Comparison of ENCODE assay signal across 8 mouse cellular contexts in genomic region chr17:34590154-34590987, GRCm38 (mm10). TPM values are rescaled to one million over a fixed set of nuclear protein-coding genes. Genes with fewer than 3 reads are reported as not detected.
DNase-seq lines count a peak whose midpoint lies in the region; ATAC-seq and TF ChIP-seq lines count a peak whose summit lies in the region.

No protein-coding gene starts in this region.

- no peak for TF ChIP-seq POLR2A in bone marrow macrophage, adult 2 months (IDR thresholded peaks at IDR 0.05; ENCODE audit: borderline replicate concordance, low read depth, low read length)

- H3K9ac ChIP-seq in kidney, embryonic 14.5 days (ENCODE audit: low read depth, low read length): peak overlapping the region; percentile 40
- H3K9ac ChIP-seq in hindbrain, embryonic 12.5 days: 0 out of 2 replicates have a peak overlapping the region, but pooled peaks have one; percentile 98
- peak overlapping the region; percentile 96; the same call in 1 of the 2 replicates for H3K9ac ChIP-seq in midbrain, embryonic 11.5 days (ENCODE audit: low read length)

- peak overlapping the region; percentile 94 for H3K4me2 ChIP-seq in kidney, embryonic 14.5 days (replicated peaks; ENCODE audit: low read depth, low read length)
- H3K4me2 ChIP-seq in hindbrain, embryonic 12.5 days (replicated peaks): peak overlapping the region; percentile 90
- peak overlapping the region; percentile 82; the same call in 1 of the 2 replicates for H3K4me2 ChIP-seq in midbrain, embryonic 11.5 days

- H3K36me3 ChIP-seq in kidney, embryonic 14.5 days (ENCODE audit: control insufficient read depth, insufficient read depth, low read length): peaks cover 14% of the 10 kb centered on the region; the same call in 1 of the 2 replicates
- H3K36me3 ChIP-seq in hindbrain, embryonic 12.5 days: peaks cover 14% of the 10 kb centered on the region
- peaks cover 3% of the 10 kb centered on the region; the same call in 1 of the 2 replicates for H3K36me3 ChIP-seq in midbrain, embryonic 11.5 days (ENCODE audit: control insufficient read depth, insufficient read depth, low read length)

- H3K4me3 ChIP-seq in kidney, embryonic 14.5 days (ENCODE audit: low read length): peak overlapping the region; percentile 88; the same call in 1 of the 2 replicates
- H3K4me3 ChIP-seq in bone marrow macrophage, adult 2 months (ENCODE audit: insufficient read depth, low read length): peak overlapping the region; percentile 60
- H3K4me3 ChIP-seq in hindbrain, embryonic 12.5 days: 0 out of 2 replicates have a peak overlapping the region, but pooled peaks have one; percentile 4
- no peak overlapping the region for H3K4me3 ChIP-seq in midbrain, embryonic 11.5 days (ENCODE audit: low read depth, low read length)

- H3K4me1 ChIP-seq in kidney, embryonic 14.5 days (ENCODE audit: control insufficient read depth, insufficient read depth, low read length): peaks cover 57% of the 10 kb centered on the region
- peaks cover 17% of the 10 kb centered on the region for H3K4me1 ChIP-seq in bone marrow macrophage, adult 2 months (ENCODE audit: control insufficient read depth, insufficient read depth, low read length)
- H3K4me1 ChIP-seq in hindbrain, embryonic 12.5 days: peaks cover 73% of the 10 kb centered on the region
- H3K4me1 ChIP-seq in midbrain, embryonic 11.5 days (ENCODE audit: control insufficient read depth, insufficient read depth, low read length): peaks cover 65% of the 10 kb centered on the region

- ATAC-seq in kidney, embryonic 14.5 days (ENCODE audit: low FRiP score, low TSS enrichment): no peak
- ATAC-seq in hindbrain, embryonic 12.5 days (ENCODE audit: low FRiP score): no peak
- no peak for ATAC-seq in midbrain, embryonic 11.5 days (ENCODE audit: low FRiP score)

- TF ChIP-seq CTCF in bone marrow macrophage, adult 2 months (IDR thresholded peaks at IDR 0.05; ENCODE audit: low read depth, low read length): no peak

- H3K9me3 ChIP-seq in kidney, embryonic 14.5 days (ENCODE audit: control insufficient read depth, low read length): no peaks in the 10 kb centered on the region
- H3K9me3 ChIP-seq in hindbrain, embryonic 12.5 days (replicated peaks): no peaks in the 10 kb centered on the region
- H3K9me3 ChIP-seq in midbrain, embryonic 11.5 days (ENCODE audit: control insufficient read depth, low read length): no peaks in the 10 kb centered on the region

- peak overlapping the region; percentile 100 for H3K27ac ChIP-seq in kidney, embryonic 14.5 days (ENCODE audit: low read depth, low read length)
- peak overlapping the region; percentile 95 for H3K27ac ChIP-seq in bone marrow macrophage, adult 2 months (ENCODE audit: insufficient read depth, low read depth, low read length)
- H3K27ac ChIP-seq in hindbrain, embryonic 12.5 days: peak overlapping the region; percentile 99
- H3K27ac ChIP-seq in midbrain, embryonic 11.5 days (ENCODE audit: low read depth, low read length): peak overlapping the region; percentile 97

- 46% methylated on average over 15 of the region's 15 CpGs for WGBS in kidney, embryonic 14.5 days
- WGBS in hindbrain, embryonic 12.5 days: 67% methylated on average over 15 of the region's 15 CpGs
- 64% methylated on average over 15 of the region's 15 CpGs for WGBS in midbrain, embryonic 11.5 days

- no peak for DNase-seq in kidney, adult 18-20 months
- DNase-seq in midbrain, embryonic 11.5 days (ENCODE audit: low spot score, missing footprints): no peak
- DNase-seq in natural killer cell, adult 2 months (ENCODE audit: low spot score in 2 of 2): no peak
- no peak for DNase-seq in left cerebral cortex, adult 11 months (ENCODE audit: low spot score)
- no peak for DNase-seq in retina, postnatal 1 day

- no peaks in the 10 kb centered on the region for H3K27me3 ChIP-seq in kidney, embryonic 14.5 days (ENCODE audit: control insufficient read depth, insufficient read depth, low read length)
- no peaks in the 10 kb centered on the region for H3K27me3 ChIP-seq in hindbrain, embryonic 12.5 days
- H3K27me3 ChIP-seq in midbrain, embryonic 11.5 days (ENCODE audit: control insufficient read depth, insufficient read depth, low read length): no peaks in the 10 kb centered on the region

RNA-seq across cellular contexts. Expression of gene Pbx2, which starts 0.7 kb away (rescaled TPM):
- 17.8 and 20.9 TPM in 2 replicates for polyA plus RNA-seq in kidney, embryonic 14.5 days (2014; fragmentation: Nextera tagmentation; extraction: Ambion mirVana)
- 85.9 and 90.0 TPM in 2 replicates for polyA plus RNA-seq in bone marrow macrophage, adult 2 months (2012; ENCODE audit: insufficient read depth, insufficient read length, missing spikeins)
- polyA plus RNA-seq in hindbrain, embryonic 12.5 days (2016; fragmentation: Nextera tagmentation; extraction: Ambion mirVana): 17.9 and 18.7 TPM in 2 replicates
- polyA plus RNA-seq in midbrain, embryonic 11.5 days (2014; fragmentation: Nextera tagmentation; extraction: Ambion mirVana): 17.3 and 20.1 TPM in 2 replicates

RNA-seq across cellular contexts. Expression of gene Gpsm3, which starts 0.8 kb away (rescaled TPM):
- 19.3 and 21.4 TPM in 2 replicates for polyA plus RNA-seq in kidney, embryonic 14.5 days (2014; fragmentation: Nextera tagmentation; extraction: Ambion mirVana)
- polyA plus RNA-seq in bone marrow macrophage, adult 2 months (2012; ENCODE audit: insufficient read depth, insufficient read length, missing spikeins): 217 and 244 TPM in 2 replicates
- 3.5 and 4.3 TPM in 2 replicates for polyA plus RNA-seq in hindbrain, embryonic 12.5 days (2016; fragmentation: Nextera tagmentation; extraction: Ambion mirVana)
- 4.4 and 4.8 TPM in 2 replicates for polyA plus RNA-seq in midbrain, embryonic 11.5 days (2014; fragmentation: Nextera tagmentation; extraction: Ambion mirVana)

RNA-seq across cellular contexts. Expression of gene Ager, which starts 7.3 kb away (rescaled TPM):
- 5.8 and 6.6 TPM in 2 replicates for polyA plus RNA-seq in kidney, embryonic 14.5 days (2014; fragmentation: Nextera tagmentation; extraction: Ambion mirVana)
- polyA plus RNA-seq in bone marrow macrophage, adult 2 months (2012; ENCODE audit: insufficient read depth, insufficient read length, missing spikeins): 1.3 and 2.2 TPM in 2 replicates
- polyA plus RNA-seq in hindbrain, embryonic 12.5 days (2016; fragmentation: Nextera tagmentation; extraction: Ambion mirVana): 1.9 and 2.9 TPM in 2 replicates
- 1.4 and 1.6 TPM in 2 replicates for polyA plus RNA-seq in midbrain, embryonic 11.5 days (2014; fragmentation: Nextera tagmentation; extraction: Ambion mirVana)

RNA-seq across cellular contexts. Expression of gene Rnf5, which starts 13.1 kb away (rescaled TPM):
- polyA plus RNA-seq in kidney, embryonic 14.5 days (2014; fragmentation: Nextera tagmentation; extraction: Ambion mirVana): 118 and 139 TPM in 2 replicates
- 110 and 116 TPM in 2 replicates for polyA plus RNA-seq in bone marrow macrophage, adult 2 months (2012; ENCODE audit: insufficient read depth, insufficient read length, missing spikeins)
- polyA plus RNA-seq in hindbrain, embryonic 12.5 days (2016; fragmentation: Nextera tagmentation; extraction: Ambion mirVana): 214 and 228 TPM in 2 replicates
- 180 and 185 TPM in 2 replicates for polyA plus RNA-seq in midbrain, embryonic 11.5 days (2014; fragmentation: Nextera tagmentation; extraction: Ambion mirVana)

RNA-seq across cellular contexts. Expression of gene Agpat1, which starts 13.7 kb away (rescaled TPM):
- polyA plus RNA-seq in kidney, embryonic 14.5 days (2014; fragmentation: Nextera tagmentation; extraction: Ambion mirVana): 61.7 and 75.3 TPM in 2 replicates
- 93.0 and 101 TPM in 2 replicates for polyA plus RNA-seq in bone marrow macrophage, adult 2 months (2012; ENCODE audit: insufficient read depth, insufficient read length, missing spikeins)
- polyA plus RNA-seq in hindbrain, embryonic 12.5 days (2016; fragmentation: Nextera tagmentation; extraction: Ambion mirVana): 76.9 and 79.0 TPM in 2 replicates
- polyA plus RNA-seq in midbrain, embryonic 11.5 days (2014; fragmentation: Nextera tagmentation; extraction: Ambion mirVana): 68.4 and 75.3 TPM in 2 replicates

Comparison
In these comparisons a context has a peak if more than half of its experiments do, and no peak if none do; other contexts are left out.
1. H3K9ac ChIP-seq: peak in every context shown above with its lines; median percentile 98 in hindbrain, embryonic 12.5 days; 96 in midbrain, embryonic 11.5 days; 40 in kidney, embryonic 14.5 days.